Mouse (Mus musculus): ENCODE measurements around the gene Mpo.
A peak's percentile ranks its signal among the peaks of the same experiment; 100 is the strongest.

Mpo gene

DNA sequence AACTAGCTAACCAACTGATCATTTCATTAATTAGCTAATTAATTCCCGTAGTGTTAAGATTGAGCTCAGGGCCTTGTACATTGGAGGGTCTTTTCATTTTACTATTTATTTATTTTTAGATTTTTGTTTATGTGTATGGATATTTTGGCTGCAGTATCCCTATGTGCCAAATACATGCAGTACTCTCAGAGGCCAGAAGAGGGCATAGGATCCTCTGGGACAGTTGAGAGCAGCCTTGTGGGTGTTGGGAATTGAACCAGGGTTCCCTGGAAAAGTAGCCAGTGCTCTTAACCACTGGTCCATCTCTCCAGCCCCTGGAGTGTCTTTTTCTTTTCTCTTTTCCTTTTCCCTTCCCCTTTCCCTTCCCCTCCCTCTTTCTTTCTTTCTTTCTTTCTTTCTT is 12.1 kb downstream of the Mpo start:
- no peak for DNase-seq (ENCODE audit: low spot score in 2 of 2)

DNA sequence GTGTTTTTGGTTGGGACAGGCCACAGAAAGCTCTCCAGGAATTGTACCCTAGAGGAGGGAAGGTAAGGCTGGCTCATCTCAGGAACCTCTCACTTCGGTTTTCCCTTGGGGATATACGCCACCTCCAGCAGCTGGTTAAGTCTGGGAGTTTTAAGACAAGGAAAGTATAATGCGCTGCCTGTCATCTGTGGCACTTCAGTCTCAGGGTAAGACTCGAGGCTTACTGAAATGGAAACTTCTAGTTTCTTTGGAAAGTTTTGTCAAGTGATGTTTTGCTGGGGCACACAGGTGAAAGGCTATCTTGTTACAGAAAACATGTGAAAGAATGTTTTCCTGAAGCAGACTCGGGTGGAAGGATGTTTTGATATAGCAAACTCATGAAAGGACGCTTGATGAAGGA is 14.1 kb downstream of the Mpo start:
- no peak for DNase-seq (ENCODE audit: low spot score in 2 of 2)

DNA sequence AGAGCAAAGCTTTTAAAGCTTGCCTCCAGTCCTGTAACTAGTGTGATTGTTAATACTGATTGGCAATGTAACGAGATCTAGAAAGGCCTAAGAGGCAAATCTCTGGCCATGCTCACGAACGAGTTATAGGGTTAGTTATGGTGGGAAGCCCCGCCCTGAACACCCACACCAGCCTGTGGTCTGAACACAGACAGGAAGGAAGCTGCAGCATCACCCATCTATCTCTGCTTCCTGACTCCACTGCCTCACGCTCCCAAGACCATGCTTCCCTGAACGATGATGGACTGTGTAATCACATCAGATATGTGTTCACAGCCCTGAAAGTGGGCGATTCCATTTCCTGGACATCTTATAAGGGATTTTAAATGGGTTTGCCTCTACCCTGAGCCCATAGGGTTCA is 14.9 kb downstream of the Mpo start:
- no peak for DNase-seq (ENCODE audit: low spot score in 2 of 2)

DNA sequence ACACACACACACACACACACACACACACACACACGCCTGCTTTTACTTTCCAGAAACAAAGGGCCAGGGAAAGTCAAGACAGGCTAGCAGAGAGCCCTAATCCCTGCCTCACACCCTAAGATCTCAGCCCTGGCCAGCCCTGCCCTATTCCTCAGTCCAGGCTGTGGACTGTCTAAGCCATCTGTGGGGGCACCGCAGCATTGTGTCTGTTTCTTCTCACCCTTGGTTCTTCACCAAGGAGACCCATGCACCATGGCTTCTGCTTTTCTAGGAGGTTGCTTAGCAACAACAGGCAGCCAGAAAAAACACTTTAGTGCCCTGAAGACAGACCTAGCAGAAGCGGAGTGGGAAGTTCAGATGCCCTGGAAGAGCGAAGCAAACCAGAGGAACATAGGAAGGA is 18.0 kb downstream of the Mpo start:
- DNase-seq (ENCODE audit: low spot score in 2 of 2) = no peak

DNA sequence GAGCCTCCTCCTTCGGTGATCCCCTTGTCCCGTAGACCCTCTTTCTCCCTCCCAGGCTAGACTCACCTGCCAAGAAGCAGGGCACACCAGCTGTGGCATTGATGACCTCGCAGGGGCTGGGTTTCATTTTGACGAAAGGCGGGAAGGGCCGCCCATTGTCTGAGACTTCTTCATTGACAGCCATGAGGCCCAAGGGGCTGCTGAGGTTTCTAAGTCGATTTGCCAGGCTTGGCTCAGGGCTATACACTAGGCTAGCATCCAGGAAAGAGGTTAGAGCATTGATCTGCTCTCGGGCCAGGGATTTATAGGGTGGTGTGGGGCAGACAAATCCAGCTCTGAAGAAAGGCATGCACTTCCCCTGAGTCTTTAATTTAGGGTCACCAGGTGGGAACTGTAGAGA is 21.4 kb downstream of the Mpo start:
- DNase-seq (ENCODE audit: low spot score in 2 of 2) = no peak

DNA sequence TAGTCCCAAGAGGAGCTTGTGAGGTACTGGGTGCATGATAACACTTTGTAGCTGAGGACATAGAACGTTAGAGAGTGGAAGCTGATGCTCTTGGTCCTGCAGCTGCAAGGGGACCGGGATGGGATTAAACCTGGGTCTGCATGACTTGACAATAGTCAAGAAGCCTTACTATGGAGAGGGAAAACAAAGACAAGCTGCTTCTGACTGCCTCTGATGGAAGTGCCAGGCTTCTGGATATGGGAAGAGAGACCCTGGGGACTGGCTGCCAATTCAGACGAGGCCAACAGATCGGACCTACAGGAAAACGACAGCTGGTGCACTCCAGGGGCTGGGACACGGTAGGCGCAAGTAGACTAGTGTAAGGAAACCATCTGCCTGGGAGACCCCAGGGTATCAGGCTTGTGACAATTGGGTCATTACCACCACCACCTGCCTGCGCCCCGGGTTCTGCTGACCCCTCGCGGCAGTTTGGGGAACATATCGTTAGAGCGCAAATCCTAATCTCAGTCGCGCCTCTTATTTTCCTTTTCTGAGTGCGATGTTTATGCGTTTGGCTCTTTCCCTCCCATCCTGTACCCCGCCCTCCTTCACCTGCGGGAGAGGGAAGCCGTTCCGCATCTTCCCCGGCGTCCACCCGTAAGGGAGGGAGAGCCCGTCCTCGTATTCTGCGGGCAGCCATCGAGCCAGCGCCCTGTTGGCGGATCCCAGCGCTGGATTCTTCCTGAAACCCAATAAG is 23.5 kb downstream of the Mpo start:
- DNase-seq (ENCODE audit: low spot score in 2 of 2) = peak; percentile 13 to 42

DNA sequence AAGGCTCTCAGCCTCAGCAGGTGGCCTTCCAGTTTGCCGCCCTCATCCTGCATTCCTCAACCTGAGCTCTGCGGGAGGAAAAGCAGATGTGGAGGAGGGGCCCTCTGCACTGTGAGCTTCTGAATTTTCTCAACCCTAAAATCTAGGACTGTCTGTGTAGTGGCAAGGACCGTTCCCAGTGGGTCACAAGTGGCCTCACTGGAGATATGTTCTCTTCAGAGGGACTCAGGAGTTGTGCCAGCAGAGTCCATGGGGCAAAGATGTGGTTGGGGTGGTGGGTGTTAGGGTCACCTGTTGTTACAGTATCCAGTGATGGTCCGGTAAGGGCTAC is 24.0 kb downstream of the Mpo start:
- DNase-seq (ENCODE audit: low spot score in 2 of 2) = no peak

DNA sequence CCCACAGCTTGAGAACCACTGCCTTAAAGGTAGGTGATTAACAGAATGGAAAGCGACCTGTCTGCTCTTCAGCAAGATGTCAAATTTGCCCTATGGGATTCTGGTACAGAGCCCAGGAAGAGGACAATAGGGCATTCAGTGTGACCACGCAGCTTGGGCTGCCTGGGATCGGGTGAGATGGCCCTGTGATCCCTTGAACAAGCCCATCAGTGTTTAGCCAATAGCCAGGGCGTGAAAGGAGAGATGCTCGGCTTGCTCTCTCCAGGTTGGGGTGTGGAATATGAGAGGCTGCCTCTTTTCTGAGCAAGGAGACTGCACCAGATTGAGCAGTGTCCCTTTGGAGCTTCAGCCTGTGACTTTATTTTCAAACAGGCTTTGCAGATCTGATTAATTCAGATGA is 28.1 kb downstream of the Mpo start:
- no peak for DNase-seq (ENCODE audit: low spot score in 2 of 2)

DNA sequence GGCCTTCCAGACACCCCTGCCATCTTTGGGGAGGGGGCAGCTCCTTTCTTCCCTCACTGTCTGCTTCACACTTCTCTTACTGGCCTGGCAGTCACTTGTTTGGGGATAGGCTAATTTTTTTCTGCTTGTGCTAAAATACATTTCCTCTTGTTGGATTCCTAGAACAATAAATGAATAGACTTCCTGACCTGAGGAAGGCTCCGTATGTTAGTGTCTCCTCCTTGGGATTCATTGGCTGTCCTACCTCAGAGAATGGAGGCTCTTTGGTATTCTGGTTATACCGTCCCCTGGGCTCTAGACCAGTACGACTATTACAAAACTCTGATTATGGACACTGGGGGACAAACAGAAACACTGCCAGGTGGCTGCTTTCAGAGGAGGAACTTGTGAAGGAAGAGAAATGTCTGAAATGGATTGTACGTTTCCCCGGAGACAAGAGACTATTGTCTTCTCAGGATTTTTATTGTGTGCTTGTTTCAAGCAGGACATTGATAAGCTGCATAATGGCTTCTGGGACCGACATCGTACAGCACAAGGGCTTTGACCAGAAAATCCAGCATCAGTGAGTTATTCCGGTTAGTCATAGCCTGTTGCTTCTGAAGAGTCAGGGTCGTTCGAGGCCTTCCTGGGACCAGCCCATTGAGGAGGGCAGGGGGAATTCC is 35.0 kb downstream of the Mpo start, which contains the start of gene Lpo:
TSS of gene Lpo (minus strand) at position 51 of the 662 bp plus-strand sequence.
- DNase-seq (ENCODE audit: low spot score in 2 of 2) = no peak

DNA sequence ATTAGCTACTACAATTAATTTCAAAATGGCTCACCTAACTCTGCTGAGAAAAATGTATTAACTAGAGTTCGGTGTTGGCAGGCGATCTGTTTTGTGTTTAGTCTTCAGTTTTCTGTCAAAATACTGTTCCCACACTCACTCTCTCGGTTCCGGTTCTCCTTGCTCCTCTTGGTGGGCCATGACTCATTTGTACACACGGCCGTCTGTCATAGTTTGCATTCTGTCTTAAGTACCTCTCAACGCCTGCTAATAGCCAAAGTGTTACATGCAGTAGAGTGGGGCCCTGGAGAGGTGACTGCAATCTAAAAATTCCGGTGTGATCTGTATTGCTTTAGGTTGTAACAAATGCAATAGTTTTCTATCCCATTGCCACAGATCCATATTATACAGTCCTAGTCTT is 47.3 kb downstream of the Mpo start:
- DNase-seq (ENCODE audit: low spot score in 2 of 2) = no peak

DNA sequence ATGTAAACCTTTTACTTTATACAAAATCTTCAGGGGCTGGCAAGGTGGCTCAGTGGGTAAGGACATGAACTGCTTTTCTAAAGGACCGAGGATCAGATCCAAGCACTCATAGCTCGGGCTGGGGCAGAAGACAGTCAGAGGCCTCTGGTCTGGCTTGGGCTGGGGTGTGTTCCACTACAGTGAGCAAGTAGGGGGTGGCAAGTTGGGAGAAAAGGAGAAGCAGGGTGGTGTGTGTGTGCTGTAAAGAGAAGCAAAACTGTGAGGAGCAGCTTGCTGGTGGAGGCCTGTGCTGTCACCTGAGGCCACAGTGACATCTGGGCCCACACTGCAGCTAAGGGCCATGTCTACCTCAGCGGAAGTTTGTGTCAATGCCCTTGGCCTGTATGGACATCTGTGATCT is 48.1 kb downstream of the Mpo start:
- DNase-seq (ENCODE audit: low spot score in 2 of 2) = no peak

DNA sequence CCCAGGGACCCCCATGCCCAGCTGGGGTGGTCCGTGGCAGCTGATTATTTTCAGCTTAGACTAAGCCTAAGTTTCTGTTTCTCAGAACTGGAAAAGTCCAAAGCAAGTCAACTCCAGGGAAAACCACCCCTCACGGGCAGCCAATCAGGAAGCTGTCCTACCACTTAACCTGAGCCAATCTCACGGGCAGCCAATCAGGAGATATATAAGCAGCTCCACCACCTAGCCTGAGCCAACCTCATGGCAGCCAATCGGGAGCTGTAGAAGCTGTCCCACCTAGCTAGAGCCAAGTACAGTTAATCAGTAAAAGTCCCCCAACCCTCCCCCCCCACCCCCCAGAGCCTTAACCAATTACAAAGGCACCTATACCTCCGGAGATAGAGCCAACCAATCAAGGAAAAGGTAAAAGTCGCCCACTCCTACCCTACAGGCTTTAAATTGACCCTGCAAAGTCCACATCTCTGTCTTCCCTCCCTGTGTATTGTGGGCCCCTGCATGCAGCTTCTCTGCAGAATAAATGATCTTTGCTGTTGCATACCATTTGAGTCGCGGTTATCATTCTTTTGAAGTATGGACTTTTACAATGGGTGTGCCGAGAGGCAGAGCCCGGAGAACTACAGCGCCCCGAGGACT is 53.7 kb downstream of the Mpo start:
- no peak for DNase-seq (ENCODE audit: low spot score in 2 of 2)

DNA sequence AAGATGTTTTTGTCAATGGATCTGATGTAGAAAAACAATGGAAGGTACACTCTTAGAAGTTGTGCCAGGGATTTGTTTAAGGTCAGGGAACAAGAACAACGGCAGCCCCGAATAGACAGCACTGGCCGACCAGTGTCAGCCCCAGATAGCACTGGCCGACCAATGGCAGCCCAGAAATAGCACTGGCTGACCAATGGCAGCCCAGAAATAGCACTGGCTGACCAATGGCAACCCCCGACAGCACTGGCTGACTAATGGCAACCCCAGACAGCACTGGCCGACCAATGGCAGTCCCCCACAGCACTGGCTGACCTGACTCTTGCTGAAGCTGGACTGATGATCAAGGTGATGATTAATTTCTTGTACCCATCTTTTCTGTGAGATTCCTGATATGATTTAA is 54.5 kb downstream of the Mpo start:
- DNase-seq (ENCODE audit: low spot score in 2 of 2) = no peak

DNA sequence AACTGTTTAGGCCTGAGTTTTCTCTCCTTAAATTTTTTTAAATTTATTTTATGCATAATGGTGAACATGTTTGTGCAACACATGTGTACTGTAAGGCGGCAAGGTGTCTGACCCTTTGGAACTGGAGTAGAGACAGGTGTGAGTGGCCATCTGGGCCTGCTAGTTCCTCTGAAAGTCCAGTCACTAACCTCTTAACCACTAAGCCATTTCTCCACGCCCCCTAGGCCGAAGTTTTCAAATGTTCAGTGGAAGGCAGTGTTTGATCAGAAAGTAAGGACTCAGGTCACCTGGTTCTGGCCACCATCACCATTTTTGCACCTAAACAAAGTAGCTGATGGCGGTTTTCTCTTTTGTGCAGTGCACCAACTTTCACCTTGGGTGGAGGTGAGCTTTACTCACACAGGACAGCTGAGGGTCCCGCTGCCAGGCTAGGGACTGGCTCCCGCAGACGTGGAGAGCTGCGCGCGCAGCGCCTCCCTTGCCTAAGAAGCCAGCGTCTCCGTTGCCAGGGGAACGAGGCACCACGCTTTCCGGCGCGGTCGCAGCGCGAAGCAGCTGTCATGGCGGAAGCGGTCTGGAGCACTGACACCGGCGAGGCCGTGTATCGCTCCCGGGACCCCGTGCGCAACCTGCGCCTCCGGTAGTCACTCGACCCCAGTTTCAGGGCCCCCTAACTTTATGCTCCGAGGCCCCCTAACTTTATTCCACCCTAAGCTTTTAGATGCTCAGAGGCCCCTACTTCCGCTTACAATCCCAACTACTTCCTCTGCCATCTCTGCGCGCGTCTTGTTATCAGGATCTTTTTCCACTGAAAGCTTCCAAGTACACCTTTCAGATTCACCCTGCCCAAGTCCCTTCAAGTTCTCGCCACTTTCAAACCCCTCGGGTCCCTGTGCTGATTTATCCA is 59.6 kb downstream of the Mpo start, which contains the start of gene Mks1:
TSS of gene Mks1 (plus strand) at position 526 of the 907 bp plus-strand sequence.
- DNase-seq (ENCODE audit: low spot score in 2 of 2) = peak; percentile 80 to 87

DNA sequence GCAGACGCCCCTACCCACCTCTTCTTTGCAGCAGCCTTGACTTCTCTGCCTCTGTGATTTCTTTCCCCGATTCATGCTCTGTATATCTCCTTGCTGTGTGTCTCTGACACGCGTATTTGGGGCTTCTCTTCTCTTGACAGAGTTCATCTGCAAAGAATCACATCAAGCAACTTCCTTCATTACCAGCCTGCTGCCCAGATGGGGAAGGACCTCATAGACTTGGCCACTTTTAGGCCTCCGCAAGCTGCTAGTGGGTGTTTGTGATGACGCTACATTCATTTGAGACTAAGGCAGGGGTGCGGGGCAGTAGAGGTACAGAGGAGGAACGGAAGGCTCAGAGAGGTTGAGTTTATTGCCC is 60.2 kb downstream of the Mpo start:
- peak in 1 of 2 experiments; percentile 18 for DNase-seq (ENCODE audit: low spot score in 2 of 2)

Measured in frontal cortex, postnatal 14 days (tissue).